Mouse (Mus musculus) CD4-positive, CD25-positive, alpha-beta regulatory T cell, adult 2 months (primary cell): ENCODE results near the gene Pecam1.
A peak's percentile ranks its signal among the peaks of the same experiment; 100 is the strongest.
"Not testable (repeated sequence)": the region's sequence is repeated elsewhere in the genome, so short reads cannot be mapped to it uniquely, and the experiment has no call there.

Source experiments
- DNase-seq: peaks from one replicate; pipeline ENCODE4 v3.0.0-alpha.2; 2012; ENCODE audit warnings: low read depth, low spot score

Pecam1 gene

DNA sequence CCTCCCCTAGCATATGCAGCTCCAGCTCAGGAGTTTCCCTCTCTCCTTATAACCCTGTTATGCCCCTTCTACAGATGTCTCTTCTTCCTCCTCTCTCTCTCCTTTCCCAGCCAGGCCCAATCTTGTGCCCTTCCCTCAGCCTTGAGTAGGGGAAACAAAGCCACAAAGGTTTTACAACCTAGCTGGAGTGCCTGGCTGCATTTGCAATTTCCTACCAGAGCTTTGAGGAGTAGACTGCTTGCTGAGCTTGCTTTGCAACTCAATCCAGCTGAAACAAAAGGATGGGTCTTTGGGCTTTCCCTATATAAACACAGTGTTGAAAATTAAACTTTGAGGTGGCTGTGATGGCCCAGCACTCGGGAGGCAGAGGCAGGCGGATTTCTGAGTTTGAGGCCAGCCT is 117.0 kb downstream of the Pecam1 start:
- no peak for DNase-seq

DNA sequence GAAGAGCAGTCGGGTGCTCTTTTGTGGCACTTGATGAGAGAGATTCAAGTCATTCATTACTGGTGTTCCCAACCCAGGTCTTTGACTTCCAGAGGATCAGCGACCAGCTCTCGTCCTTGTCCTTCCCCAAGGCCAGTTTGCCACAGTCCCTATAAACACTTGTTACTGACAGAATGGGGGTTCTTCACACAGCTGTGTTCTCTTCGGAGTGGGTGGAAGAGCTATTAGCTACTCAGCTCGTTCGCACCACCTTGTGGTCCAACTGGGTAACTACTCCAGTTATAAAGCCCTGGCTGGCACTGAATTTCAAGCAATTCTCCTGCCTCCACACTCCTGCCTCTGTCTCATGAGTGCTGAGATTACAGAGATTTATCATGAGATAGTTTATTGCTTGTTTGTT is 122.7 kb downstream of the Pecam1 start:
- peak; percentile 89 for DNase-seq

DNA sequence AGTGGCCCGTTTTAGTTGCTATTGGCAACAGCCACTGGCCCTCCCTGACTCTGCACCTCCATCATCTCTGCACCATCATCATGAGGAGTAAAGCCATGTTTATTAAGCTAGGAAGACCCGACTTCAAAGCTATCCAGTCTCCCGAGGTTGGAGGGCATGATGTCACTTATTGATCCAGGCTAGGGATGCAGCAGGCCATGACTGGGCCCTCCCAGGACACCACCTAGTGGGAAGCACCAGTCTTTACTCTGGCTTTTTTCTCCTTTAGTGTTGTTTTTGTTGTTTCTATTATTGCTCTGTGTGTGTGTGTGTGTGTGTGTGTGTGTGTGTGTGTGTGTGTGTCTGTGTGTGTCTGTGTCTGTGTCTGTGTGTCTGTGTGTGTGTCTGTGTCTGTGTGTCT is 124.9 kb downstream of the Pecam1 start:
- no peak for DNase-seq

DNA sequence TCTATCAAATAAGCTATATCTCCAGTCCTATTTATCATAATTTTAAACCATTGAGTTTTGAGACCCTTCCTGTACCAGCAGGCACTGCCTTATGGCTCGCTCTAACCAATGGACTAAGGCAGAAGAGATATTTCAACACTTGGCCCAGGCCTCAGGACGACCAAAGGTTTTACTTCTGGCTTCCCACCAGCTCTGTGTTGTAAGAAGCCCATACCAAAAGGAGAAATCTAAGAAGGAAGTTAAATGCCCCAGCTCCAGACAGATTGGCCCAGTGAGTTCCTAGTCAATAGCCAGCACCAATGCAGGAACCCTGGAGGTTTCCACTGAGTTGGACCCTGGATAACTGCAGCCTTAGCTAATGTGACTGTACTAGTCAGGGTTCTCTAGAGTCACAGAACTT is 126.8 kb downstream of the Pecam1 start:
- DNase-seq = no peak

DNA sequence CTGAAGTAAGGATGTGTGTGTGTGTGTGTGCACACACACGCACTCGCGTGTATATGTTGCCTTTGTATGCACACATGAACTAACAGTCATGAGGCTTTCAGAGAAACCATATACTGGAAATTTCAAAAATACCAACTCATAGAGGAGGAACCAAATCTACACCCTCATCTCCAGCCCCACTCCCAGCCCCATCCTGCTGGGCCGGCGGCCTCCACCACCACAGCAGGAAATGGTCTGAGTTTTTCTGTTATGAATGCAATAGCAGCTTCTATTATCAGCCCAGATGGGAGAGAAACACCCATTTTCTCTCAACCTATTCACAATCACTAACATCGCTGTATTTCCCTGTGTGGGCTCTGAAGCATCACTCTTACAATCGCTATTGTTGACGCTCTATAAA is 128.4 kb downstream of the Pecam1 start:
- DNase-seq = no peak

DNA sequence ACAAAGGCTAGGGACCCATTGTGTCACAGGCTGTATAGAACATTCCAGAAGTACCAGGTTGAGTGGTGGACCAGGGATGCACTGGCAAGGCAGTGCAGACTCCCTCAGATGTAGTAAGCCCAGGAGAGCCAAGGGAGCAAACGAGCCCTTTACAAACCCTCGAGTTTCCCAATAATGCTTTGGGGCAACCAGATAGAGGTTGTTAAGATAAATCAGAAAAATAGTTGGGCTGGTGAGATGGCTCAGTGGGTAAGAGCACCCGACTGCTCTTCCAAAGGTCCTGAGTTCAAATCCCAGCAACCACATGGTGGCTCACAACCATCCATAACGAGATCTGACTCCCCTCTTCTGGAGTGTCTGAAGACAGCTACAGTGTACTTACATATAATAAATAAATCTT is 131.7 kb downstream of the Pecam1 start:
- not testable (repeated sequence) for DNase-seq

DNA sequence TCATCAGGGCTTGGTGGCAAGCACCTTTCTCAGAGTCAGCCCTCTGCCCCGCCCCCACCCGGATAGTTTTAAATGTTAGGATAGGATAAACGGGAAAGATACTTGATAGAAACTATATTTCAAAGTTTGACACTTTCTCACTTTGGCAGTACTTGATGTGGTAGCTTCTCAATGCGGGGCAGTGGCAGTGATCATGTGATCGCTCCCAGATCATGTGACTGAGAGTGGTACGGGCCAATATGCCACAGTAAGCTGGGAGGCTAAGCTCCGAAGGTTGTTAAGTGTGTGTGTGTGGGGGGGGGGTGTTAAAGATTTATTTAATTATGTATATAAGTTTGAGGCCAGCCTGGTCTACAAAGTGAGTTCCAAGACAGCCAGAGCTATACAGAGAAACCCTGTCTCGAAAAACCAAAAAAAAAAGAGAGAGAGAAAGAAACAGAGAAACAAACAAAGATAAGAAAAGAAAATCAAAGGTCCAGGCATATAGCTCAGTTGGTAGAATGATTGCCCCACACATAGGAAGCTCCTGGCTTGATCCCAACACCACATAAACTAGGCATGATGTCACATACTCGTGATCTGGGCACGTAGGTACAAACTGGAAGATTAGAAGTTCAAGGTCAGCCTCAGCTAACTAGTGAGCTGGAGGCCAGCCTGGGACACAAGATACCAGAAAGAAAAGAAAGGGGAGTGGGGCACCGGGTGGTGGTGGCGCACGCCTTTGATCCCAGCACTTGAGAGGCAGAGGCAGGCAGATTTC is 132.4 kb downstream of the Pecam1 start:
- DNase-seq = no peak

DNA sequence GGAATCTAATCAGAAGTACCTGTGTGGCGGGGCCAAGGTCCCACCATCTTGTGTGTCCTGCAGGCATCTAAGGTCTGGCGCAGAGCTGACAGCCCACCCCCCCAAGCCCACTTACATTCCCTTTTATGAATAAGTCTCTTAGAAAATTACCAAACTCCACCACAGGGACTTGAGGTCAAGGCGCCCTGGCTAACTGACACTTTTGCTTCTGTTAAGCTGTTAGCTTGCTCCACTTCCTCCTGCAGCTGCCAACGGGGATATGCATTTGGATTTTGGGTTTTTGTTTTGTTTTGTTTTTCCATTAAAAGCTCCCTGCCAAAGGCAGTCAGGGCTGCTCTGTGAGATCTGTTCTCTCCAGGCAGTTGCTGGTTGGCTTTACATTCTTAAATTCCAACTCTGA is 134.9 kb downstream of the Pecam1 start:
- DNase-seq = no peak

DNA sequence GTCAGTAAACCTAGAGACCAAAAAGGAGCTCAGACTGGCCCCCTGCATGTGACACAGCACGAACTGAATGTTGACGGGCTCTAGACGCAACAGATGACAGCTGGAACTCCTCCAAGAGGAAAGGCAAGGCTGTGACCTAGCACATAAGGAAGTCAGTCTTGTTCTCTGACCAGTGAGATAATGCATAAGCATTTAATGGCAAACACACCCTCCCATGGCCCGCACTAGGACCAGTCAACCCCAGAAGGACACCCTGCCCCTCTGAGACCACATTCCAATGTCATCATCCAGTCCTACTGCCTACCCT is 136.1 kb downstream of the Pecam1 start:
- DNase-seq = no peak

DNA sequence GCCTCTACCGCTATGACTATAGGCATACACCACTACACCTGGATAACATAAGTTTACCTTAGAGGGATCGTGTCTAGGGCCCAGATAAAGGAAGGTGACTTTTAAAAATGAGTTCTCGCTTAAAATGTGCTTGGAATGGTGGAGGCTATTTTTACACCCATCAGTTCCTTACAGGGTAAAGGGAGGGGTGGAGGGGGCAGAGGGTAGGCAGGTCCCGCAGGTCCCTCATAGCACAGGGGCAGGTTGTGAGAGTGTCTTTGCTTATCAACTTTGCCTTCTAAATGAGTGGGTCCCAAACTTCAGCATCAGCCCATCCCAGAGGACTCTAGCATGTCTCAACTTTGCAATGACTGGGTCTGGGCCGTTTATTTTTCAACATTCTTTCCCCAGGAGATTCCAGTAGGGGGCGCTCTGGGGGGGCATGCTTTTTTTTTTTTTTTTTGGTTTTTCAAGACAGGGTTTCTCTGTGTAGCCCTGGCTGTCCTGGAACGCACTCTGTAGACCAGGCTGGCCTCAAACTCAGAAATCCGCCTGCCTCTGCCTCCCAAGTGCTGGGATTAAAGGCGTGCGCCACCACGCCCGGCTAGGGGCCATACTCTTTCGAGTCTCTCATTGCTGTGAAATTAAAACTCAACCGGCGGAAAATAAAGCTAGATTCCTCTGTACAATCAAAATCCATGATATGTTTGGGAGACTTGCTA is 136.6 kb downstream of the Pecam1 start:
- peak; percentile 62 for DNase-seq

DNA sequence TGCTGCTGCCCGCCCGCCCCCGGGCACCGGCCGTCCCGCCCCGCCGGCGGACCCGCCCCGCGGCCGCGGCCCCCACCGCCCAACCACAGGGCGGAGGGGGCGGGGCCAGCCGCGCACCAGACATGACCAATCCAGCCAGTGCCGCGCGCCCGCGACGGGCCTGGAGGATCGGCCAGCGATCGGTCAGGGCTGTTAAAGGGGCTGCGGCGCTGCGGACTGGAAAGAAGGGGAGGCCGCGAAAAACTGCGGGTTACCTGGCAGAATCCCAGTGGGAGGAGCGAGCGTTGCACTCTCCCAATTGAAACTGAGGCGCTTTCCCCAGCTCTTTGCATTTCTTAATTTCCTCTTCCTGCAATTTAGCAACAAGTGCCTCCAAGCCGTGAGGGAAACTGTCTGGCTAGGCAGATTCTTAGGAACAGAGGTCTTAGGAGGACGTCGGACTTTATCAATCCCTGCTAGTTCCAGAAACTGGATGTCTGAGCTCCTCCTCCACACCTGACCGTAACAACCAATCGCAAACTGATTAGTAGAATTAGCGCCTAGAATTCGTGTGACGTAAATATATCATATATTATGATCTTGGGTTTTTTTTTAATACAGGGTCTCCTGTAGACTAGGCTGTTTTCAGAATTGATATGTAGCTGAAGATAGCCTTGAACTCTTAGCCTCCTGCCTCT is 137.3 kb downstream of the Pecam1 start, which contains the start of gene Tex2:
Gene Tex2, minus strand, starts transcription at position 463 of the 677 bp plus-strand sequence.
- DNase-seq = peak; percentile 90

DNA sequence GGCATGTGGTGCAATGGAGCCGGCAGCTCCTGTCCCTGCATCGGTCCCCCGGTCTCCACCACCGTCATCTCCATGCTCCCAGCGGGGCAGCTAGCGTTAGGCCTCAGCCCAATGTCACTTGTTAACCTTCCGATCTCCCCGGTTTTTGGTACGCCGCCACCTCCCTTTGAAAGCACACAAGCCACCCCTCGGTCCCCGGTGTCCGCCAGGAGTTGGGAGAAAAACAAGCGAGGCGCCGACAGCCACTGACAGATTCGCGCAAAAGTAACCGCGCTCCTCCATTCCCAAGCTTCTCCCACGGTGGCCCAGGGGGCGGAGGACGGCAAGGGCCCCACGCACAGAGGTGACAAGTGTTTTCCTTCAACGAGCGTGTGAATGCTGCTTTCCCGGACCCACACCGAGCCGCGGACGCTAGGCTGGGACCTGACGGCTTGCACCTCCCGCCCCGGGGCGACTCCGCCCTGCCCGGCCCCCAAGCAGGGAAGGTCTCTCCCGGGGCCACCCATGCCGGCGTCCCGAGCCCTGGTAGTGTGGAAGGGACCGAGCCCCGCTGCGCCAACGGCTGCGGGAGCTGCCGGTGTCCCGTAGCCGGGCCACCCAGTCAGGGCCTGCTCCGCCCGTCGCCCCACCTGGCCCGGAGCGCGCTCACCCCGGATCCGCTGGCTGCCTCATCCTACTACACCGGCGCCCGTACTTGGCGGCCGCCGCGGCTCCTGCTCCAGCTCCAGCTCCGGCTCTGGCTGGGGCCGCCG is 138.0 kb downstream of the Pecam1 start:
- peak; percentile 59 for DNase-seq

DNA sequence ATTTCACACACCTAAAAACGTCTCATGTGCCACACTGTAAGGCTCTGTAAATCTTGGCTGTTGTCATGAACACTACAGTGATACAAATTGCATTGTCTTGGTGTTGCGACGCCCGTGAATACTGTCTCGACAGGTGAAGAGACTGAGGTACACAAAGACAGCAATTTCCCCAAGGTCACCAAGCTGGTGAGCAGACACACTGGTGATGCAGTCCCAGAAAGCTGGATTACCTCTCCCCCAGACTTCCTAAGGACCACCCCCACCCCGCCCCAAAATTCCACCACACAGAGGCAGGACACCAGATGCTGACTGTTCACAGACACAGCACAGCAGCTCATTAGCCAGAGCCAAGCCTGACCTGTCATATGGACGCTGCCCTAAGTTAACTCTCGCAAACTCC is 140.7 kb downstream of the Pecam1 start:
- DNase-seq = no peak

DNA sequence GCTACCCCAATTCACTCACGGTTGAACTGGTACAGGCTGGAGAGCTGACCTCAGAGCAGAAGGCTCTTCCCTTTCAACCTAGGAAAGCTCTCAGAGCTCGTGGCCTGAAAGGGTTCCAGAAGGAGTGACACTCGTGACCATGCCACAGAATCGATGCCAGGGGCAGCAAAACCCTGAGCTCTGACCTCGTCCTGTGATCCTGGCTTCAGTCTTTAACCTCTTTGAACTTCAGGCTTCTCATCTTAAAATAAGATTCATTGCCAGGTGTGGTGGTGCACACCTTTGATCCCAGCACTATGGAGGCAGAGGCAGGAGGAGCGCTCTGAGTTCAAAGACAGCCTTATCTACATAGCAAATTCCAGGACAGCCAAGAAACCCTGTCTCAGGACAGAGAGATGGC is 143.1 kb downstream of the Pecam1 start:
- DNase-seq = no peak

DNA sequence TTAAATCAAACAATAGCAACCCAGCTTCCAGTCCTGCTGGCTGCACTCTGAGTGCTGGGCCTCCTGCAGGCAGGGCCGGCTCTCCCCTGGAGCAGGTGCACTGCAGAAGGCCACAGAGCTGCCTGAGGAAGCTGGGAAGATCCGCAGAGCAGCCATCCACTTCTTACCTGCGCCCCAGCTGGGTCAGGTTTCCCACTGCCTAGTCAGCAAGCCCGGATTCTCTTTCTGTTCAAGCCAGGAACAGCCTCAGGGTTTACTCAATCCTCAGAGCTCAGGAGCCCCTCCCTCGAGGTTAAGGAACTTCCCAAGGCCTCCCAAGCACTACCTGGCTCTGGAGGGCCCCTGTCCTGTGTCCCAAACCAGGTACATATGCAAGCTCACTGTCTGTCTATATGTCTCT is 144.4 kb downstream of the Pecam1 start:
- DNase-seq = no peak
